Mouse (Mus musculus) stomach, embryonic 15.5 days (tissue): ENCODE results near the gene Ttc17. TPM values are rescaled to one million over a fixed set of nuclear protein-coding genes. Genes with fewer than 3 reads are reported as not detected.

Experiments used
- ATAC-seq: fragments of 200-750 bp; cut with Nextera tagmentation; 2 replicates; pipeline ENCODE4 v1.8.0; 2017; ENCODE audit warnings: low read depth, moderate number of reproducible peaks, moderate TSS enrichment; ENCODE audit not compliant: insufficient read depth, low FRiP score
- H3K27ac ChIP-seq: fragments of 300-500 bp; sonication (generic); 2 replicates; pipeline ENCODE4 v1.5.1; 2015; ENCODE audit warnings: mild to moderate bottlenecking, inconsistent platforms
- H3K27me3 ChIP-seq: fragments of 300-500 bp; sonication (generic); replicated peaks from 2 replicates; pipeline ENCODE4 v1.6.1; 2015; ENCODE audit warnings: inconsistent platforms
- H3K36me3 ChIP-seq: fragments of 300-500 bp; sonication (generic); 2 replicates; pipeline ENCODE4 v1.6.1; 2015; ENCODE audit warnings: inconsistent platforms
- H3K4me1 ChIP-seq: fragments of 300-500 bp; sonication (generic); 2 replicates; pipeline ENCODE4 v1.6.1; 2015; ENCODE audit warnings: inconsistent platforms
- H3K4me2 ChIP-seq: fragments of 300-500 bp; sonication (generic); 2 replicates; pipeline ENCODE4 v1.6.1; 2015; ENCODE audit warnings: mild to moderate bottlenecking, inconsistent platforms
- H3K4me3 ChIP-seq: fragments of 300-500 bp; sonication (generic); replicated peaks from 2 replicates; pipeline ENCODE4 v1.5.1; 2015; ENCODE audit warnings: inconsistent platforms
- H3K9ac ChIP-seq: fragments of 300-500 bp; sonication (generic); 2 replicates; pipeline ENCODE4 v1.6.1; 2015; ENCODE audit warnings: inconsistent platforms
- H3K9me3 ChIP-seq: fragments of 300-500 bp; sonication (generic); 2 replicates; pipeline ENCODE4 v1.6.1; 2016; ENCODE audit warnings: inconsistent platforms
- WGBS: fragments of 180-500 bp; shearing (Covaris S2); methylation state at CpG from one replicate; pipeline ENCODE4 v1.1.7; 2015; 5-methylcytosine and 5-hydroxymethylcytosine counted together
- polyA plus RNA-seq: library from polyadenylated mRNA; unstranded; fragments of >200 nt; fragmentation: Nextera tagmentation; extraction: Ambion mirVana; gene quantifications from 2 replicates; pipeline ENCODE4 v1.2.1, GENCODE M21; 2015

Ttc17 gene
- polyA plus RNA-seq, 1 experiment from 2014 or later = 15.1 TPM

DNA sequence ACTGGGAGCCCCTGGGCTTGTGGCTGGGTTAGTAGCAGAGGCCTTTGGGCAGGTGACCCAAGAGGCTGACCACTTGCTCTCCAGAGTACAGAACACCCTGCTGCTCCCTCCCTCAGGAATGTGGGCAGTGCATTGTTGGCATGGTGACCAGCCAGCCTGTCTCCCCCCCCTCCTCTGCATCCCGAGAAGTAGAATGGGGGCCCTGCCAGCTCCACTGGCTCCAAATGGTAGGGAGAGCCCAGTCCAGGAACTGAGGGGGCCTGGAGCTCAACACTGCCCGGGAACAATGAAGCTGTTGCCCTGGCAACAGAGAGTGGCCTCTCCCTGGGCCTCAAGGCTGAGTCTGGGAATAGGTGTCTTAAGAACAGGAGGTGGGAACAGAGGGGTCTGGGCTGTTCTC lies 117.3 kb downstream of the Ttc17 start:
- Histone ChIP-seq H3K4me2 (no peak overlapping the region), H3K9ac (no peak overlapping the region), H3K36me3 (no peaks in the 10 kb centered on the region), H3K4me3 (no peak overlapping the region), H3K27me3 (no peaks in the 10 kb centered on the region), H3K4me1 (no peaks in the 10 kb centered on the region), H3K27ac (no peak overlapping the region), H3K9me3 (no peaks in the 10 kb centered on the region)
- ATAC-seq = peak; percentile 55
- 3% methylated on average over 2 of the region's 2 CpGs for WGBS

DNA sequence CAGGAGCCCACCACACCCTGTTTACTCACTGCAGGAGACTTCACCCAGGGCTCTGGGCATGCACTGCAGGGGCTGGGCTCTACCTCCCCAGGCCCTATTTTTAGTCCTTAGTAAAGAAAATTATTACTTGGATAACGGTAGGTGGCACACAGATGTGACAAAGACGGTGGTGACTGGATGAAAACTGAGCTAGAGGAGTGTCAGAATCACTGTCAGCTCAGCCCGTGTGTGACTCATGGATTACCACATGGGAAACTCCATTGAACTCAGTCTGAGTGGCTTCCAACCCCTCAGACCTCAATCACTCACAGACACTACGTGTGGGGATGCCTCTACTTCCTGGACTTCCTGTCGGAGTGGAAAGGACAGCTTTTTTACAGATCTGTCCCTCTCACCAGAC lies 118.4 kb downstream of the Ttc17 start:
- H3K36me3 ChIP-seq = no peaks in the 10 kb centered on the region
- ATAC-seq = no peak
- H3K27me3 ChIP-seq = no peaks in the 10 kb centered on the region
- H3K4me3 ChIP-seq = no peak overlapping the region
- no peaks in the 10 kb centered on the region for H3K9me3 ChIP-seq
- no peaks in the 10 kb centered on the region for H3K4me1 ChIP-seq
- H3K9ac ChIP-seq = no peak overlapping the region
- H3K27ac ChIP-seq = no peak overlapping the region
- no peak overlapping the region for H3K4me2 ChIP-seq
- WGBS = 30% methylated on average over 5 of the region's 5 CpGs

DNA sequence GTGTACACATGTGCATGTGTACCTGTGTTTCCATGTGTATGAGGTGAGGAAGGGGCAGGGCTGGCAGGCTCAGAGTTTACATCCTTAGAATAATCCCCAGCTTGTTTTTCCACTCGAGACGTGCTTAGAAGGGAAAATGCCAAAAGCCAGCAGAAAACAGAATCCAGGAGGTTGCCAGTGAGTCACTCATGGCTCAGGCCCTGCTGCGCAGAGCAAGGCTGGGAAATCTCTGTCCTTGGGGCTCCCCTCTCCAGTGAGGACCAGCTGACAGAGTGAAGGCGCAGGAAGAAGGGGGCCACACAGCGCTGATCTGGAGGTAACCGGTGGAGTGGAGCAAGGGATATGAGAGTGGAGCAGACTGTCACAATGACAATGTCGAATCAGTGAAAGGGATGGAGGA lies 119.1 kb downstream of the Ttc17 start:
- no peak overlapping the region for H3K9ac ChIP-seq
- H3K27me3 ChIP-seq = no peaks in the 10 kb centered on the region
- no peaks in the 10 kb centered on the region for H3K4me1 ChIP-seq
- WGBS = 69% methylated on average over 7 of the region's 7 CpGs
- ATAC-seq = no peak
- H3K4me2 ChIP-seq = no peak overlapping the region
- no peaks in the 10 kb centered on the region for H3K9me3 ChIP-seq
- H3K4me3 ChIP-seq = no peak overlapping the region
- H3K36me3 ChIP-seq = no peaks in the 10 kb centered on the region
- H3K27ac ChIP-seq = no peak overlapping the region

DNA sequence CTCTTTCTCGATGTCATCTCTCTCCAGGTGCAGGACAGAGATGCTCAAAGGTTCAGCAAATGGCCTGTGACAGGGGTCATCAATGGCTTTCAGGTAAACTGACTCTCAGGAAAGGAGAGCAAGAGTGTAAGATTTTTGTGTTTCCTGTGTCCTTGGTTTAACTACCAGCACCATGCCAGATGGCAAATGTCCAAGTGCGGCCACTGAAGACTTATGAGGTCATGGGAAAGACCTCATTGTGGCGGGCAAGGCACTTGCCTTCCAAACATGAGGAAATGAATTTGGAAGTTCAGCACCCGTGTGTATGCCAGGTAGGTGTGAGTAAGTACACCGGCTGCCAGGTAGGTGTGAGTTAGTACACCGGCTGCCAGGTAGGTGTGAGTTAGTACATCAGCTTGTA lies 123.0 kb downstream of the Ttc17 start:
- no peaks in the 10 kb centered on the region for H3K9me3 ChIP-seq
- H3K27ac ChIP-seq = no peak overlapping the region
- H3K4me1 ChIP-seq = no peaks in the 10 kb centered on the region
- H3K4me2 ChIP-seq = no peak overlapping the region
- H3K9ac ChIP-seq = no peak overlapping the region
- no peaks in the 10 kb centered on the region for H3K27me3 ChIP-seq
- 71% methylated on average over 6 of the region's 6 CpGs for WGBS
- no peak overlapping the region for H3K4me3 ChIP-seq
- no peaks in the 10 kb centered on the region for H3K36me3 ChIP-seq
- no peak for ATAC-seq

- no peak overlapping the region for H3K4me2 ChIP-seq
- H3K9me3 ChIP-seq = no peaks in the 10 kb centered on the region
- H3K27ac ChIP-seq = no peak overlapping the region
- no peak overlapping the region for H3K4me3 ChIP-seq
- H3K36me3 ChIP-seq = no peaks in the 10 kb centered on the region
- WGBS = 72% methylated on average over 5 of the region's 5 CpGs
- H3K27me3 ChIP-seq = 0 out of 2 replicates have a peak, but pooled peaks cover 9% of the 10 kb centered on the region
- H3K9ac ChIP-seq = no peak overlapping the region
- H3K4me1 ChIP-seq = no peaks in the 10 kb centered on the region
- no peak for ATAC-seq
Observed at GRCm38 (mm10) chr2:94279596-94279995, 126.9 kb downstream of the Ttc17 start.

DNA sequence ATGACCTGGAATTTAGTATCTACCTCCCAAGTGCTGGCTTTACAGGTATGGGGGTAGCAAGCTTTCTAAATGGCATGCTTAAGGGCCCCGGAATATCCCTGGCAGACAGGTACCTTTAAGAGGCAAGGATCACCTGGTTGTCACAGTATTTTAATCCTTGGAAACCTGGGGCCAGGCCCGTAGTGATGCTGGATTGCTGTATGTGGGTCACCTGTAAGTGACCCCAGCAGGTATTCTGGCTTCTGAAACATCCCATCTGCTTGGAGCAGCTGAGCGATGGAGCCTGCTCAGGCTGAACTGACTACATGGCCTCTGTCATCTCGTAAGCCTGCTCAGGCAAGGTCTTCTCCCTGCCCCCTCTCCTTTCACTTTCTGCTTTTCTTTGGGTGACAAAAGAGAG lies 130.4 kb downstream of the Ttc17 start:
- no peak overlapping the region for H3K27ac ChIP-seq
- WGBS = 69% methylated on average over 4 of the region's 4 CpGs
- H3K4me3 ChIP-seq = no peak overlapping the region
- peaks cover 5% of the 10 kb centered on the region; the same call in 1 of the 2 replicates for H3K4me1 ChIP-seq
- H3K9ac ChIP-seq = no peak overlapping the region
- peaks cover 25% of the 10 kb centered on the region for H3K27me3 ChIP-seq
- ATAC-seq = no peak
- no peaks in the 10 kb centered on the region for H3K36me3 ChIP-seq
- no peak overlapping the region for H3K4me2 ChIP-seq
- H3K9me3 ChIP-seq = no peaks in the 10 kb centered on the region

DNA sequence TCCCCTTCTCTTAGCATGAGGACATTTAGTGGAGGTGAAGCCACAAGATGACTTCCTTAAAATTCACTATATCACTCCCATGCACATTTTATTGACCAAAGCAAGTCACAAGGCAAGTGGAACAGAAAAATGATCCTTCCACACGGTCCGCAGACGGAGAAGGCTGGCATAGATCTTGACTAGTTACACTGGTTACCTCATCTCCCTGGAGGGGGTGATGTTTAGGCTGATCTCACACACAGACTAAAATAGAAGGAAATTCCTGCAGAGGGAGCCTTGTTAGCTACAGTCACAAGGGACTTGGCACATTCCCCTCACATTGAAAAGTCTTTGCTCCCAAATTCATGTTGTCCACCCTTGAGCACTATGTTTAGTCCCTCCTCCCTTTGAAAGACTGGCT lies 130.8 kb downstream of the Ttc17 start:
- Histone ChIP-seq H3K4me3 (no peak overlapping the region), H3K9ac (no peak overlapping the region), H3K36me3 (no peaks in the 10 kb centered on the region), H3K27me3 (peaks cover 25% of the 10 kb centered on the region), H3K4me2 (no peak overlapping the region), H3K27ac (no peak overlapping the region), H3K4me1 (peaks cover 5% of the 10 kb centered on the region; the same call in 1 of the 2 replicates), H3K9me3 (no peaks in the 10 kb centered on the region)
- 77% methylated on average over 3 of the region's 3 CpGs for WGBS
- no peak for ATAC-seq

DNA sequence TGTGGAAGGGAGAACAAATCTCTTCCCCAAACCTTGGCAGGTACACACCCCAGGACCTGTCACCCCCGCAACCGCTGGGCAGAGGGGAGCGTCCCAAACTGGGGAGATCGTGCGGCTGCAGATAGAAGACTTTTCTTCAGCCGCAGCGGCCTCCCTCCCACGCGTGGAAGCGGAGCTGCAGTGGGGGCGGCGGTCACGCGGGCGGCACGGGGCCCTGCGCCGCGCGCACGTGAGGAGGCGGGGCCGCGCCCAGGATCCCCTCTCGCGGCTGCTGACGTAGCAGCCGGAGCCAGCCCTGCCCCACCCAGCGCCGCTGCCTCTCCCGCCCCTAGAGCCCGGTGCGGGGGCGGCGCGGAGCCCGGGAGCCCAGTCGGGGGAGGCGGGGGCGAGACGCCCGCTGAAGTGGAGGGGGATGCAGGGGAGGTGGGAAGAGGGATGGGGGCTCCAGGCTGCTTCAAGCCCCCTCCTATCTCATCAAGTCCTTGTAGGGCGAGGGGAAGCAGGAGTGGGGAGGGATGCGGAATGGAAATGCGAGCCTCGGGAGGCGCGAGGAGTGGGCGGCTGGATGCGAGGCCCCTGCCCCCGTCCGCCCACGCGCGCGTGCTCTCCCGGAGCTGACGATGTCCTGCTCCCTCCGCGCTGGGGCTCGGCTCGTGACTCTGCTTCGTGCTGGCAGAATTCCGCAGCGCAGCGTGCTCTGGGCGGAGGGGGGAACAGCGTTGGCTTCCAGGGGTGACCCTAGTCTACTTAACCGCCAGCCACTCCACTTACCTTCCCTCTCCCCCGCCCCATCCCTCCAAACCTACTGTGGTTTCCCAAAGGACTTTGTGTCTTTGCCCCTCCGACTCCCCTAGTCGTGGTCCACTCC lies 133.1 kb downstream of the Ttc17 start:
- H3K4me1 ChIP-seq = peaks cover 5% of the 10 kb centered on the region; the same call in 1 of the 2 replicates
- no peak overlapping the region for H3K27ac ChIP-seq
- under 1% methylated on average over 68 of the region's 72 CpGs for WGBS
- H3K9ac ChIP-seq = peak overlapping the region; percentile 39
- no peaks in the 10 kb centered on the region for H3K9me3 ChIP-seq
- ATAC-seq = peak; percentile 87
- peak overlapping the region; percentile 99 for H3K4me2 ChIP-seq
- no peaks in the 10 kb centered on the region for H3K36me3 ChIP-seq
- H3K27me3 ChIP-seq = peaks cover 25% of the 10 kb centered on the region
- H3K4me3 ChIP-seq = peak overlapping the region; percentile 55

GRCm38 (mm10) chr2:94271176-94271575 lies 135.3 kb downstream of the Ttc17 start:
- H3K27ac ChIP-seq = no peak overlapping the region

GRCm38 (mm10) chr2:94268835-94269234 lies 137.7 kb downstream of the Ttc17 start:
- no peak overlapping the region for H3K9ac ChIP-seq
- no peak overlapping the region for H3K27ac ChIP-seq
- H3K27me3 ChIP-seq = peaks cover 12% of the 10 kb centered on the region
- H3K4me1 ChIP-seq = peaks cover 10% of the 10 kb centered on the region
- H3K4me3 ChIP-seq = no peak overlapping the region
- no peaks in the 10 kb centered on the region for H3K36me3 ChIP-seq
- H3K4me2 ChIP-seq = no peak overlapping the region
- H3K9me3 ChIP-seq = no peaks in the 10 kb centered on the region
- 76% methylated on average over 8 of the region's 8 CpGs for WGBS
- ATAC-seq = no peak

More at GRCm38 (mm10) chr2:94271176-94271575, 135.3 kb downstream of the Ttc17 start:
- H3K4me1 ChIP-seq = peaks cover 5% of the 10 kb centered on the region; the same call in 1 of the 2 replicates
- no peak overlapping the region for H3K9ac ChIP-seq
- no peak overlapping the region for H3K4me3 ChIP-seq
- no peaks in the 10 kb centered on the region for H3K36me3 ChIP-seq
- no peak overlapping the region for H3K4me2 ChIP-seq
- no peak for ATAC-seq
- 87% methylated on average over 10 of the region's 10 CpGs for WGBS
- peaks cover 25% of the 10 kb centered on the region for H3K27me3 ChIP-seq
- H3K9me3 ChIP-seq = no peaks in the 10 kb centered on the region

- WGBS = 47% methylated on average over 4 of the region's 4 CpGs
- no peaks in the 10 kb centered on the region for H3K9me3 ChIP-seq
Observed at GRCm38 (mm10) chr2:94267213-94267850, 139.2 kb downstream of the Ttc17 start.

More at GRCm38 (mm10) chr2:94267213-94267850, 139.2 kb downstream of the Ttc17 start:
- no peak for ATAC-seq
- H3K9ac ChIP-seq = no peak overlapping the region
- H3K36me3 ChIP-seq = no peaks in the 10 kb centered on the region
- H3K4me1 ChIP-seq = peaks cover 9% of the 10 kb centered on the region; the same call in 1 of the 2 replicates
- H3K4me2 ChIP-seq = no peak overlapping the region
- H3K27ac ChIP-seq = no peak overlapping the region
- peaks cover 12% of the 10 kb centered on the region for H3K27me3 ChIP-seq
- H3K4me3 ChIP-seq = no peak overlapping the region
